Mouse (Mus musculus): ENCODE data around the gene Cpxm1. TPM values are rescaled to one million over a fixed set of nuclear protein-coding genes. Genes with fewer than 3 reads are reported as not detected.
"Not testable (repeated sequence)": the region's sequence is repeated elsewhere in the genome, so short reads cannot be mapped to it uniquely, and the experiment has no call there.

Gene Cpxm1
- polyA plus RNA-seq, 1 experiment from 2014 or later, result 34.3 TPM

DNA sequence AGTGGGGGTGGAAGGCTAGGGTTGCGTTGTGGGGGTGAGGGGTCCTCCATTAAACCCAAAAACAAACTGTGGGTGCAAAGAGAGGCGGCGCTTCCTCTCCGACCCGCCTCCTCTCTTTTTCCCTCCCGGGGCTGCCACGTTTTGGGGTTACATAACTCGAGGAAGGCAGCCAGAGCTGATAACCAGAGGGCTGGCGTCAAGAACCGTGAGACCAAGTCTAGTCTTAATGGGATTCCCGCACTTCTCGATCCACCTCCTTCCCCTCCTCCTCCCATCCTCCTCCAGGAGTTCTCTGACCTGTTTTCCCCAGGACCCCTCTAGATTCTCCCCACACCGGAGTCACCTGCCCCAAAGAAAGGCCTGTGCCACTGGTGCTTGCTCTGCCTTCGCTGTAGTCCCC lies 717 bp upstream of the Cpxm1 start:
- H3K27ac ChIP-seq, result no peak overlapping the region
- H3K9me3 ChIP-seq, result no peaks in the 10 kb centered on the region
- H3K4me2 ChIP-seq (replicated peaks), result peak overlapping the region; percentile 96
- ATAC-seq (ENCODE audit: low FRiP score, low read depth), result no peak
- H3K4me3 ChIP-seq, result peak overlapping the region; percentile 58
- peaks cover 7% of the 10 kb centered on the region; the same call in 1 of the 2 replicates for H3K27me3 ChIP-seq (replicated peaks)
- no peak overlapping the region for H3K9ac ChIP-seq
- peaks cover 15% of the 10 kb centered on the region for H3K4me1 ChIP-seq
- WGBS, result 16% methylated on average over 14 of the region's 14 CpGs
- H3K36me3 ChIP-seq, result no peaks in the 10 kb centered on the region

DNA sequence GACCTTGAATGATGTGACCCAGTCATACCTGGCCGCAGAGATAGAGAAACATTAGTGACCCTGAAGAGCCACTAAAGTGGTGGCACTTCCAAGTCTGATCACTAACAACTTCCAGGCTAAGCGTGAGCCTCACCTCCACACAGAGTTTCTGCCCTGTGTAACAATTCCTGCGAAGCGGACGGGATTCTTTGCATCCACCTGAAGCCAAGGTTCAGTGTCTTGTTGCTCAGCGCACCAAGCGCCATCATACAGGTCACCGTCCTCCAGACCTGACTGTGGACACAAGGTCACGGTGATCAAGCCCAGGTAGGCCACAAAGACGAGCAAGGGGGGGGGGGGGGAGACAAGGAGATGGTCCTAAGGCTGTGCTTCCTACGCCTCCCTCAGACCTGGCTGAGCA lies 1.7 kb downstream of the Cpxm1 start:
- peaks cover 7% of the 10 kb centered on the region; the same call in 1 of the 2 replicates for H3K27me3 ChIP-seq (replicated peaks)
- WGBS, result 93% methylated on average over 11 of the region's 11 CpGs
- ATAC-seq (ENCODE audit: low FRiP score, low read depth), result no peak
- no peak overlapping the region for H3K4me2 ChIP-seq (replicated peaks)
- no peaks in the 10 kb centered on the region for H3K9me3 ChIP-seq
- H3K9ac ChIP-seq, result no peak overlapping the region
- H3K27ac ChIP-seq, result no peak overlapping the region
- peaks cover 2% of the 10 kb centered on the region; the same call in 1 of the 2 replicates for H3K36me3 ChIP-seq
- no peak overlapping the region for H3K4me3 ChIP-seq
- peaks cover 15% of the 10 kb centered on the region for H3K4me1 ChIP-seq

DNA sequence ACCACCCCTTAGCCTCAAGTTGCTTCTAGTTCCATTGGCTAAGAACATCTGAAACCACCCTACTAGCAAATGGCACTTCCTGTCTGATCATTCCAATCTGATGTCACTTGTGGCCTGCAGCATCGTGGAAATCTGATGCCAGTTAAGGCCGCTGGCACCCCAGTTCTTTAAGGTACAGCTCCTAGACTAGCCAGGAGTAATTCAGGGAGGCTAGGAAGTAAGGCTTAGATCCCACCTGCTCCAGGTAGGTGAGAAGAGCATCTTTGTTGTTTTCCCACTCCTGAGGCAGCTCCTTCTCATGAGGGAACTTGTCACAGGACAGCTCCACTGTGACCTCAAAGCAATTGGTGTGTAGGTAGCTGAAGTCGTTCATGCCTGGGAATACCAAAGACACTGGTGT lies 4.5 kb downstream of the Cpxm1 start:
- 0 out of 2 replicates have a peak, but pooled peaks cover under 1% of the 10 kb centered on the region for H3K27me3 ChIP-seq (replicated peaks)
- 91% methylated on average over 3 of the region's 3 CpGs for WGBS
- no peaks in the 10 kb centered on the region for H3K9me3 ChIP-seq
- H3K4me1 ChIP-seq, result peaks cover 13% of the 10 kb centered on the region
- no peak for ATAC-seq (ENCODE audit: low FRiP score, low read depth)
- H3K27ac ChIP-seq, result no peak overlapping the region
- H3K4me2 ChIP-seq (replicated peaks), result no peak overlapping the region
- peaks cover 4% of the 10 kb centered on the region; the same call in 1 of the 2 replicates for H3K36me3 ChIP-seq
- no peak overlapping the region for H3K9ac ChIP-seq
- H3K4me3 ChIP-seq, result no peak overlapping the region

DNA sequence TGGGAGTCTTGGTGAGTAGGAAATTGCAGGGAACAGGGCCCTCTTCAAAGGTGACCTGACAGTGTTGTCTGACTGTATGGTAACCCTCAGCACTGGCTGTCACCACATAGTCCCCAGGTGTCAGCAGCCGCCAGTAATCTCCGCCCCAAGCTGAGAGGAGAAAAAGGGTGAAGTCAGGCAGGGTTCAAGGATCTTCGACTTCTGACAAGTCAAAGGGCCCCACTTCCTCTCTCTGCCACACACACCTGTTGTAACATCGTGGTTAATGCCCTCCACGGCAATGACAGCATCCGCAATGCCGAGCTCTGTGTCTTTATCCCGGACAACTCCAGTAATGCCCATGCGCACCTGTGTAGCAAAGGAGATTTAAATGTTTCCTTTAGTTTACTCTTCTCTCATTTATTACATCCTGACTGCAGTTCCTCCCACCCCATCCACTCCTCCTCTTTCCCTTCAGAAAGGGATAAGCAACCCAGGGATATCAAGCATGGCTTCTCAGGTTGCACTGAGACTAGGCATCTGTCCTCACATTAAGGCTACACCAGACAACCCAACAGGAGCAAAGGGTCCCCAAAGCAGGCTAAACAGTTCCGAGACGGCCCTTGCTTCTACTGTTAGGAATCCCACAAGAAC lies 6.3 kb downstream of the Cpxm1 start:
- Histone ChIP-seq H3K9me3 (no peaks in the 10 kb centered on the region), H3K4me1 (no peaks in the 10 kb centered on the region), H3K9ac (no peak overlapping the region), H3K4me3 (no peak overlapping the region), H3K36me3 (peaks cover 4% of the 10 kb centered on the region; the same call in 1 of the 2 replicates), H3K27me3 (replicated peaks) (no peaks in the 10 kb centered on the region), H3K27ac (no peak overlapping the region), H3K4me2 (replicated peaks) (no peak overlapping the region)
- 85% methylated on average over 11 of the region's 11 CpGs for WGBS
- no peak for ATAC-seq (ENCODE audit: low FRiP score, low read depth)

DNA sequence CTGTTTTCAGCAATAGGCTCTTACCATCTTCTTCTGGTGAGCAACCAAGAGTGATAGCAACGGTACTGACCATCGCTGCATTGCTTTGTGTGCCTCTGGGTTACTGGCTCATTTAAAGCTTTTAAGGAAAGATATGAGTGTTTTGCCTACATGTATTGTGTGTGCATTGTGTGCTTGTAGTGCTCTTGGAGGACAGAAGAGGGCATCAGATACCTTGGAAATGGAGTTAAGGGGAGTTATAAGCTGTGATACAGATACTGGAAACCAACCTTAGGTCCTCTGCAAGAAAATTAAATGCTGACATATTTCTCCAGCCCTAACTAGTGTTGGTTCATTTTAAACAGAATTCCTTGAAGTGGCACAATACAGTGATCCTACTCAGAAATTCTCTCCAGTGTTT lies 8.6 kb downstream of the Cpxm1 start:
- Histone ChIP-seq H3K4me1 (no peaks in the 10 kb centered on the region), H3K9ac (no peak overlapping the region), H3K9me3 (no peaks in the 10 kb centered on the region), H3K4me3 (no peak overlapping the region), H3K4me2 (replicated peaks) (no peak overlapping the region), H3K27ac (no peak overlapping the region), H3K36me3 (peaks cover 4% of the 10 kb centered on the region; the same call in 1 of the 2 replicates), H3K27me3 (replicated peaks) (no peaks in the 10 kb centered on the region)
- ATAC-seq (ENCODE audit: low FRiP score, low read depth), result no peak
- WGBS, result 77% methylated on average over 2 of the region's 2 CpGs

DNA sequence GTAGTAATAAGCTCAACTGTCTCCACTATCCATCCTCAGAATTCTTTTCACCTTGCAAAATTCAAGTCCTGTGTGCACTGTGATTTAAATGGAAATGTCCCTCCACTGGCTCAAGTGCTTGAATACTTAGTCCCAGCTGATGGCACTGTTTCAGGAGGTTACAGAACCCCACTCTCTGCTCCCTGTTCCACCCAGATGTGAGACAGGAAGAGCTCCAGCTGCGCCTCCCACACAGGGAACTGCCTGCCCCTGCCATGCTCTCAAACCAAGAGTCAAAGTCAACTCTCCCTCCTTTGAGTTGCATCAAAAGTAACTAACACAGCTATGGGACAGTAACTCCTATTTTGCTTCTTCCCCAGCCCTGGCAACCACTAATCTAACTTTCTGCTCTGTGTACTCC lies 11.2 kb downstream of the Cpxm1 start:
- WGBS, result 67% methylated on average over 1 of the region's 1 CpGs
- H3K36me3 ChIP-seq, result peaks cover 4% of the 10 kb centered on the region; the same call in 1 of the 2 replicates
- H3K4me1 ChIP-seq, result no peaks in the 10 kb centered on the region
- H3K4me2 ChIP-seq (replicated peaks), result no peak overlapping the region
- ATAC-seq (ENCODE audit: low FRiP score, low read depth), result no peak
- no peaks in the 10 kb centered on the region for H3K27me3 ChIP-seq (replicated peaks)
- no peak overlapping the region for H3K4me3 ChIP-seq
- H3K9me3 ChIP-seq, result no peaks in the 10 kb centered on the region
- H3K9ac ChIP-seq, result no peak overlapping the region
- no peak overlapping the region for H3K27ac ChIP-seq

DNA sequence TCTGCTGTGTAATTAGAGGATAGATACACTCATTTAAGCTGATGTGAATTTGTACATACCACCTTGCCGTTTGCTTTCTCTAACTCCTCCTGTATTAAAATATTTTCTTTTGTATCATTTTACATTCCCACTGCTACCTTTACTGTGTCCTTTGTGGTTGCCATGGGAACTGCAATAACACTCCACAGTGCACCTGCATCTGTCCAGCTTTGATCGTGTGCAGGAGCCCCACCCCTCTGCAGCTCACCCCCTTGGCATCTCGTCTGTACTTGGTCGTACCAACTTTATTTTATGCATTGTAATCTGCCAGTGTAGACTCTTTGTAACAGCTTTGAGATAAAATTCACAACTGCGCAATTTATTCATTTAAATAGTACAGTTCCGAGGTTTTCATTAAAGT lies 13.5 kb downstream of the Cpxm1 start:
- ATAC-seq (ENCODE audit: low FRiP score, low read depth), result no peak
- H3K4me1 ChIP-seq, result no peaks in the 10 kb centered on the region
- 76% methylated on average over 6 of the region's 6 CpGs for WGBS

DNA sequence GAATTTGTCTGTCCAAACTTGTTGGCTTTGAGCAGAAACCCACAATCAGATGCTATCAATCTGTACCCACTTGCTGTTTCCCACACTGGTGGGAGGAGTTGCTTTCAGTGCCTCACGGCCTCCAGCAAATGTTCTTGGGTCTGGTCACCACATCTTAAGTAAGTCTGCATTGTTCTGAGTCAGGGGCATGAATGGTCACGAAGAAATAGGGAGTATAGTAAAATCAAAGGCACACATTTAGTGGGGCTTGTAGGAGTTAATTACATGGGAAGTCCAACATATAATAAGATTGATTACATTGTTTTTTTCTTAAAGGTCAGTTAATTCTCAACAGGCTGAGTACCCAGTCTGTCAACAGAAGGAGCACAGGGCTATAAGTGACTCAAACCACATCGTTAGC lies 14.2 kb downstream of the Cpxm1 start:
- WGBS, result 42% methylated on average over 3 of the region's 3 CpGs
- ATAC-seq (ENCODE audit: low FRiP score, low read depth), result no peak
- Histone ChIP-seq H3K36me3 (no peaks in the 10 kb centered on the region), H3K27ac (no peak overlapping the region), H3K4me3 (no peak overlapping the region), H3K4me1 (no peaks in the 10 kb centered on the region), H3K4me2 (replicated peaks) (no peak overlapping the region), H3K9ac (no peak overlapping the region), H3K27me3 (replicated peaks) (no peaks in the 10 kb centered on the region), H3K9me3 (no peaks in the 10 kb centered on the region)

More for the DNA sequence above, 13.5 kb downstream of the Cpxm1 start:
- Histone ChIP-seq H3K36me3 (no peaks in the 10 kb centered on the region), H3K4me2 (replicated peaks) (no peak overlapping the region), H3K27ac (no peak overlapping the region), H3K4me3 (no peak overlapping the region), H3K9me3 (no peaks in the 10 kb centered on the region), H3K27me3 (replicated peaks) (no peaks in the 10 kb centered on the region), H3K9ac (no peak overlapping the region)

DNA sequence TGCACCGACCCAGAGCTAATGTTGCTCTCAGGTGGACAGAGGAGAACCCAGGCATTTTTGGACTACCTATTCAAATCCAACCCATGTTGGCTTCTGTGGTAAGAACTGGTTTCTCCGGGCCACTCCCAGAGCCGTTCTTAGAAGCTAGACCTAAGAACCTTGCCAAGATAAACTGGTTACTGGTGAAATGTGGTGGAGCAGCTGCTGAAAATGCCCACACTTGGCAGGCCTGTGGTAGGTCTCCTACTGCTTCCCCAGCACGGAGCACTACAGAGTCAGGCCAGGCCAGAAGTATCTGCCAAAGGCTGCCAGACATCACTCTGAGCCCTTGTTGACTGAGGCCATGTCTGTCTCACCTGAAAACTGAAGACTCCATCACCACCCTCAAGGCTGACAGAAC lies 22.4 kb downstream of the Cpxm1 start:
- Histone ChIP-seq H3K27me3 (replicated peaks) (no peaks in the 10 kb centered on the region), H3K4me2 (replicated peaks) (no peak overlapping the region), H3K36me3 (no peaks in the 10 kb centered on the region), H3K4me1 (no peaks in the 10 kb centered on the region), H3K27ac (no peak overlapping the region), H3K9ac (no peak overlapping the region), H3K9me3 (no peaks in the 10 kb centered on the region), H3K4me3 (no peak overlapping the region)
- ATAC-seq (ENCODE audit: low FRiP score, low read depth), result no peak
- WGBS, result 85% methylated on average over 4 of the region's 4 CpGs

DNA sequence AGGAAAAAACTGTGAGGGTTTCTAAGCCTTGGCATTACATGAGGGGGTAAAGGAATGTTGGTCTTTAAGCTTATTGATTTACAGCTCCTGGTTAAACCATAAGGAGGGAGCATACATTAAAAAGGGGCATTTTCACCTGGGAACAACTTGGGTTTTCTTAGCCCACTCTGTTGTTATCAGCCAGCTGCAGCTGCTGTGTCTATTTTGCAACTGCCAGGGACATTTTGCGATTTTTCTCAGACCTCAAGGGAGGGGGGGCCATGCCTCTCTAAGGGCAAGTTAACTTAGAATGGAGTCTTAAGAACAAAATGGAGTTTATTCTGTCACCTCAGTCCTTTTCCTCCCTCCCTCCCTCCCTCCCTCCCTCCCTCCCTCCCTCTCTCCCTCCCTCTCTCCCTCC lies 24.3 kb downstream of the Cpxm1 start:
- H3K27me3 ChIP-seq (replicated peaks); H3K36me3 ChIP-seq; ATAC-seq (ENCODE audit: low FRiP score, low read depth); H3K27ac ChIP-seq; H3K4me3 ChIP-seq; H3K4me2 ChIP-seq (replicated peaks); H3K9ac ChIP-seq; H3K9me3 ChIP-seq; H3K4me1 ChIP-seq: not testable (repeated sequence)
- 50% methylated on average over 1 of the region's 1 CpGs for WGBS

DNA sequence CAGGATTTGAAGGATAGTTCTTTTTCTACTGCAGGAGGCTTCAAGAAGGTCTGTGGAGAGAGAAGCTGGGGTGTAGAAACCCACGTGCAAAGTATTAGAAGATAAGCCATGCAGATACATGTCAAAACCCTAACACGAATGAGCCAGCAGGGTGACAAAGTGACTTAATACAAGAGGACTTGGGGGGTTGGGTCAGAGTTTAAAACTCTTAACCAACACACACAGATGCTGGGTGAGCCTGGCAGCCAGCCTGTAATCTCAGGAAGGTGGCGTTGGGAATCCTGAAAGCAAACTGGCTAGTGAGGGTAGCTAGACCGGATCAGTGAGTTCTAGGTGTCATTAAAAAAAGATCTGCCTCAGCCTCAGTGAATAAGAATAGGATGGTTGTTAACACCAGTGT lies 30.0 kb downstream of the Cpxm1 start:
- no peaks in the 10 kb centered on the region for H3K36me3 ChIP-seq
- H3K27me3 ChIP-seq (replicated peaks), result peaks cover 17% of the 10 kb centered on the region
- ATAC-seq (ENCODE audit: low FRiP score, low read depth), result no peak
- no peaks in the 10 kb centered on the region for H3K9me3 ChIP-seq
- no peak overlapping the region for H3K4me2 ChIP-seq (replicated peaks)
- peaks cover 7% of the 10 kb centered on the region; the same call in 1 of the 2 replicates for H3K4me1 ChIP-seq
- WGBS, result 72% methylated on average over 4 of the region's 4 CpGs
- H3K9ac ChIP-seq, result no peak overlapping the region
- H3K4me3 ChIP-seq, result no peak overlapping the region
- H3K27ac ChIP-seq, result no peak overlapping the region

DNA sequence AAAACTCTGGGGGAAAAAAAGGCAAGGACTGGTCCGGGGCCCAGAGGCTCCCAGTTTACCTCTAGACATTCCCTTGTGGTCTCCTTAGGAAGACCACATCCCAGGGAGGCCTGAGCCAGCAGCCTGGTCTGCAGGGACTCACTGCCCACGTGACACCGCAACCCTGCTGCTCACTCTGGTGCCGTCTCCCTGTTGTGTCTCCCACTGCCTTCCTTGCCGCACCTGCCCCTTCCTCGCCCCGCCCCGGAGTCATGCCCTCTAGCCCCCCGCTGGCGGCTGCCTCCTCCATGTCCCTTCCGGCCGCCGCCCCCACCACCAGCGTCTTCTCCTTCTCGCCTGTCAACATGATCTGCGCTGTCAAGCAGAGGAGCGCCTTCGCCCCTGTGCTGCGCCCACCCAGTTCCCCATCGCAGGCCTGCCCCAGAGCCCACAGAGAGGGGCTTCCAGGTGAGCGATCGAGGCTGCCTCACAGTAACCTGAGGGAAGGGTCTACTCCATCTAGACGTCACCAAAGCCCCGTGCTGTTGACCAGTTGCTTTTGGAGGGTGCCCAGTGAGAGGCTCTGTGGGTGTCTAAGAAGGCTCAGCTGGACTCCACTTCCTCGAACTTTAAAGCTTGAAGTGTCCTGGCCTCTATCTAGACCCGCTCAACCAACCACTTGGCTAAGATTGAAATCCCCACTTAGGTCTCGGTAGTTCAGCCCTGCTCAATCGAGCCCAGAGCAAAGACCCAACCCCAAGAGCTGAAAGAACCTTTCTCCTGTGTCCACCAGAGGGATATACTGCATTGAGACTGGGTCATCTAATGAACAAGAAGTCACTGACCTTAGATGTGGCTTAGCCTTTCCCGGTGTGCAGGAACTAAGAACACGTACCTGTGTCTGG lies 31.9 kb downstream of the Cpxm1 start:
- Histone ChIP-seq H3K27ac (no peak overlapping the region), H3K9ac (0 out of 2 replicates have a peak overlapping the region, but pooled peaks have one; percentile 14), H3K9me3 (no peaks in the 10 kb centered on the region), H3K27me3 (replicated peaks) (peaks cover 36% of the 10 kb centered on the region), H3K4me2 (replicated peaks) (peak overlapping the region; percentile 58), H3K4me1 (peaks cover 16% of the 10 kb centered on the region; the same call in 1 of the 2 replicates), H3K4me3 (peak overlapping the region; percentile 16; the same call in 1 of the 2 replicates), H3K36me3 (no peaks in the 10 kb centered on the region)
- WGBS, result 9% methylated on average over 30 of the region's 30 CpGs
- ATAC-seq (ENCODE audit: low FRiP score, low read depth), result peak; percentile 25; the same call in 1 of the 2 replicates

Measured in neural tube, embryonic 12.5 days (tissue).